Mouse (Mus musculus): ENCODE data around the gene Mrpl14.

The Mrpl14 gene

DNA sequence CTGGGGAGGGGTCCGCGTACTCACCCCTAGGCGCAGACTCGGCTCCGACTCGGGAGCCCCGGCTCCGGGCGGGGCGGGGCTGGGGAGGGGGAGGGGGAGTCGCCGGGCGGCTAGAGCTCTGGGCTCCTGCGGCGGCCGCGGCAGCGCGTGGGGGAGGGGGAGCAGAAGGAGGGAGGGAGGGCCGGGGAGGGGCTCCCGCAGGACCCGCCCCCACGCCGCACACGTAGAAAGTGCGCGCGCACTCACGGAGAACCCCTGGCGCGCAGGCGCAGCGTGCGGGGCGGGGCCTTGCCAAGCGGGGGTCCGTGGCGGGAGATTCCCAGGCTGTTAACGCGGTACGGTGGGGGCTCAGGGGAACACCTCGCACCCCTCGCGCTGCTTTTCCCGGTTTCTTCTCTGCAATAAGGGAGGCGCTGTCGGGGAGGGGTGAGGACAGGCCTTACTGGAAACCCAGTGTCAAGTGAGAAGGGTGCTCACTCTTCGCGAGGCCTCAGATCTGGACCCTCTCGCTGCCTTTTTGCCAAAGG lies at the start of gene Mrpl14:
Gene Mrpl14, plus strand, starts transcription at position 230 of the 527 bp plus-strand sequence.
- DNase-seq, result peak; percentile 95 to 97

DNA sequence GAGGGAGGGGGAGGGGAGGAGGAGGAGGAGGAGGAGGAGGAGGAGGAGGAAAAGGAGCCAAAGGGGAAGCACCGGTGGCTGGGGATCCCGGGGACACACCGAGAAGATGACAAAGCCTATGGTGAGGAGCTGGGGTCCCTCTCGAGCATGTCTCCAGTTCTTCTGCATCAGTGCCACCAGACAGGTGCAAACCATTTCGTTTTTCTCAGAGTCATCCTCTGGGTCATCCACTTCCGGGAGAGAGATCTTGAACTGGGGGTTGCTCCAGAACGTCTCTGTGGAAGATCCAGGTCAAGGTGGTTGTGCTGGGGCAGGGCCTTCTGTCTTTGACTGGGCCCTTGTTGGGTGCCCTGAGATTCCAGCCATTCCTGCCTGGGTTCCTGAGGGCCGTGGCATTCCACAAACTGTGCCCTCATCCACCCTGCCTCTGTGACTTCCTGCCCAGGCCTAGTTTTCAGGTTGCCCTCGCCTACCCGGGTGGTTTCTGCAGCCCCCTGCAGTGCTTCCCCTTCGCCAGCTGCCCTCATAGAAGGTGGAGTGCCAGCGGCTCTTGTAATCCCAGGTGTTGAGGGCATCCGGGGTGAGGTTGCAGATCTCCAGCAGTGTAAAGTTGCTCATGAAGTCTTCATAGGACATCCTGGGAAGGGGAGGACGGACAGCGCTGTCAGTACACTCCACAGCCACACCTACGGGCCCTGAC lies 47.4 kb upstream of the Mrpl14 start:
- DNase-seq, result peak in 1 of 2 experiments; percentile 22

DNA sequence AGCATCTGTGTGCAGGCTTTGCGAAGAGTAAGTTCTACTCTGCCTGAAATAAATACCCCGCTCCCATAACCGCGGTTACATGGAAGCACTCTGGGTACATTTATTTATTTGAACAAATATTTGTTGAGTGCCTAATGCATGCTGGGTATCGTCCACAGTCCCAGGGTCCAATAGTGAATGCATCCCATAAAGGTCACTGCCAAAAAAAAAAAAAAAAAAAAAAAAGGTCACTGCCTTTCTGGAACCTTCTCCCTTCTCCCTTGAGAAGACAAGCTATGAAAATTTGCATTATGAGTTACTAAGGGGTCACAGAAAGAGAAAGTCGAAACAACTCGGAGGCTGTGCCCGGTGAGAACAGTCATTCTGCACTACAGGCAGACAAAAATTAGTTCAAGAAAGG lies 44.1 kb upstream of the Mrpl14 start:
- DNase-seq, result no peak

DNA sequence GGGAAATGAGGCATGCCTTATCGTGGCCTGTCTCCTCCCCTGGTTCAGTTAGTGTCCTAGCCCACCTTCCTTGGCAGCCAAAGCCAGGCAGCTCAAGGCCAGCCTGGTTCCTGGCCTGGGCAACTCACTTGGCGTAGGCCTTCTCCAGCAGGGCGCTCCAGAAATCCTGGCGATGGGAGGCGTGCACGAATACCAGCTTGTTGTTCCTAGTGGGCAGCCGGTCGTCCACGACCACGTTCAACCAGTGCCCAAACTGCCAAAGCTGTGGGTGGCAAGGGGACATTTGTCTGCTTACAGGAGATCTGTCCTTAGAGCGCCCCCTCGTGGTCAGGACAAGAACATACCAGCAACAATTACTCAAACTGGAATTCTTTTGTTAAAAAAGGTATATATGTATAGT lies 43.4 kb upstream of the Mrpl14 start:
- peak; percentile 69 to 74 for DNase-seq

DNA sequence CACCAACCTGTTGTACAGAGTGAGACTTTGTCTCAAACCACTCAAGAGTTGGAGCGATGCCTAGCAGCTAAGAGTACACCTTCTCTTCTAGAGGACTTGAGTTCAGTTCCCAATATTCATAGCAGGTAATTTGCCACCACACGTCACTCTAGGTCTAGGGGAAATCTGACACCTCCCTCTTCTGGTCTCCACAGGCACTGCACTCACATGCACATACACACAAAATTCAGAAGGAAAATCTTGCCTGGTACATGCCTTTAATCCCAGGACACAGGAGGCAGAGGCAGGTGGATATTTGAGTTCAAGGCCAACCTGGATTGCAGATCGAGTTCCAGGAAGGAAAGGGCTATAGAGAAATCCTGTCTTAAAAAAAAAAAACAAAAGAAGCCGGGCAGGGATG lies 41.9 kb upstream of the Mrpl14 start:
- DNase-seq, result no peak

DNA sequence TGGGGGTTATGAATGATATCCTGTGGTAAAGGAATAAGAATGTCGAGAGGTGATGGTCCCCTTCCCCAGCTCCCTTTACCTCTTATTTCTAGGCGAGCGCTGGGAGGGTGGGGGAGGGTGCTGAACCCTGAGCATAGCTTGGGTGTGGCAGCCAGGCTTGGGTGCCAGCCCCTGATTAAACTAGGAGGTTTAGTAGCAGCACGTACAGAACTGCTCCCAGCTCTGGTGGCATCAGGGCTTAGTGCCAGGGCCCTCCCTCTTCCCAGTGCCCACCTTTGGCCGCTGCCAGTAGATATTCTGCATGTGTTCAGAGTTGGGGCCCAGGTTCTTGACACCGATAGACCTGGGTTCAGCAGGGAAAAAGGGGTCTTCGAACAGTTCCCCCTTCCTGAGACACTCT lies 32.9 kb upstream of the Mrpl14 start:
- no peak for DNase-seq

DNA sequence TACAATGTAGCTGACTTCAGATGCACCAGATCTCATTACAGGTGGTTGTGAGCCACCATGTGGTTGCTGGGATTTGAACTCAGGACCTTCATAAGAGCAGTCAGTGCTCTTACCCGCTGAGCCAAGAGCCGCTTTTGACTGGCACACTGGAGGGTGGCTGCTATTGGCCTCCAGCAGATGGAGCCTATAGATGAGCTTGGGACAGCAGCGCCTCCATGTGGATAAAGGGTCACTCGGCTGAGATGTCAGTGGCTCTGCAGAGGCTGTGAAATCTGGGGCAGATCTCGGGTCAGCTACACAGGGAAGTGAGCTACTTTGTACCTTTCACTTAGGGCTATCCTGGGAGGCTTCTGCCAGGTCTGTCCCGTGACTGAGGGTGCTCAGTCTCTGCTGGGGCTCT lies 30.3 kb upstream of the Mrpl14 start:
- DNase-seq, result peak in 1 of 2 experiments; percentile 9

DNA sequence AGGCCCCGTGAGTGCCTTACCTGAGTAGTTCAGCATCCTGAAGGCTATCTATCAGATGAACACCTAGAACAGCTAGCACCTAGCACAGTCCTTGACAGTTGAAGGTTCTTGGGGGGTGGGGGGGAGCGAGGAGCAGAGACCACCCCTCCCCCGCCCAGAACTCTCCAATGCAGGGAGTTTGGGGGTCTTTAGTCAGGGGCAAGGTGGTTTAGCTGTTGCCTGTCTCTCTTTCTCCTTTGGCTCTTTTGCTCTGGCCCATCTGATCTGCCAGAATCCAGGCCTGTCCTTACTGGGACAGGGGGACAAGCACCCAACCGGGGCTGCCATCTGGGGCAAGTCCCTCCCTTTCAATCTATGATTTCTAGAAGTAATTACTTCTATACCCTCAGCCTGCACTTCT lies 26.9 kb upstream of the Mrpl14 start, which contains the start of gene Capn11:
Gene Capn11, minus strand, starts transcription at position 101 of the 400 bp plus-strand sequence.
- DNase-seq, result no peak

DNA sequence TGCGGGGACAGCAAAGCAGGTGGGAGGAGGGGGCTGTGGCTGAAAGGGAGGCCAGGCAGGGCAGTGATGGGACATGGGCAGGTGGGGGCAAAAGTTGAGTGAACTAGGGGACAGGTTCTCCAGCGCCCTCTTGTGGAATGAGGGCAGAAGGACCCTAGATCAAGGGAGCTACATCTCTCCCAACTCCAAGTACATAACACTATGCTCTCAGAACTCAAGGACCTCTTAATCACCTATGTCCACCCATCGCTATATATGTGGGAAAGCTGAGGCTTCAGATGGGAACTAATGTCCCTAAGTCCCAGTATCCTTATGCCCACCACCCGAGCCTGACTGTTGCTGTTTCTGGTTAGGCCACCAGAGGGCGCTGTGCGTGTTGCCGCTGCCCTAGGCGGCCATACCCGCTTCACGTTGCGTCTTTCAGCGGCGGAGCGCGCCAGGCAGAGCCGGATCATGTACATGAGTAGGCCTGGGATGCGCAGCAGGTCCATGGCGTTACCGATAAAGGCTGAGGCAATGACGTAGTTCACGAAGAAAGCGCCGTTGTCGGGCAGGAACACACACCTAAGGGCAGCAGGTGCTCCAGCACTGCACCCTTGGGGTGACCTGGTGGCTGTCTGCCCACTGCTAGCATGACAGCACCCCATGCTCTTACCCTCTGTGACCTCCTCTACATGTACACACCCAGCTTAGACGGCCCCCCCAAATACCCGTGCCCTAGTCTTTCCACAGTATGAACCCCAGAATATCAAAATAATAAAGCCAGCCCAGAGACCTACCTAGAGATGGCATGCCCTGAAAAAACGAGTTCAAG lies 22.8 kb upstream of the Mrpl14 start:
- DNase-seq, result peak; percentile 77 to 78

DNA sequence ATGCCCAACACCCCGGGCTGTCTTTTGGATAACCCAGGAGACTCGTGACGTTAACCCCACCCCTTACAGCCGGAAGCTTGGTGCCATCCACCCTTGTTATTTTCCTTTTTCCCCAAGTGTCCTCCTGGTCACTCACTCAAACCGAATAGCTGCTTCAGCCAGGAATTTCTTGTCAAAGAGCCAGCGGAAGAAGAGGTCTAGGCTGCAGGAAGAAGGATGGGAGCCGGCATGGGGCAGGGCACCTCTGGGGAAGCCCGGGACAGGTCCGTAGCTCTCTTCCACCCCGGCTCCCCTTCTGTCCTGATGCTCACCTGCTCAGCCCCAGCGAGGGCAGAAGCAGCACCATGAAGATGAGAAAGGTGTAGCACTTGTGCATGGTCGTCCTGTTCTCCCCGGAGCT lies 21.5 kb upstream of the Mrpl14 start:
- DNase-seq, result no peak

DNA sequence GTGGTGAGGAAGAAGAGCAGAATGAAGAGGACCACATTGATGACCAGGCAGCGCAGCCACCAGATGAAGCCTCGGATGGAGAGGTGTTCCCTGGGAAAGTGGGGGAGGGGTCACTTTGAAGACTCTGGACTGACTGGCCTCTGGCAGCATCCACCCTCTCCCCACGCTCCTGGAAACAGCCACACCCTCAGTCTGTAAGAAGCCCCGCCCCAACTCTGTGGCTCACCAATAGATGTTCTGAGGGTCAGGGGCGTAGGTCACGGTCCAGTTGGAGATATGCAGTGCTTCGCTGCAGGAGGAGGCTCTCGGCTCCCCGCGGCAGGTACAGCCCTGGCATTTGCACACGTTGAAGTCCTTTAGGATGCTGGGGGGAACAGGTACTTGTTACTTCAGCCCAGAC lies 20.0 kb upstream of the Mrpl14 start:
- DNase-seq, result no peak

DNA sequence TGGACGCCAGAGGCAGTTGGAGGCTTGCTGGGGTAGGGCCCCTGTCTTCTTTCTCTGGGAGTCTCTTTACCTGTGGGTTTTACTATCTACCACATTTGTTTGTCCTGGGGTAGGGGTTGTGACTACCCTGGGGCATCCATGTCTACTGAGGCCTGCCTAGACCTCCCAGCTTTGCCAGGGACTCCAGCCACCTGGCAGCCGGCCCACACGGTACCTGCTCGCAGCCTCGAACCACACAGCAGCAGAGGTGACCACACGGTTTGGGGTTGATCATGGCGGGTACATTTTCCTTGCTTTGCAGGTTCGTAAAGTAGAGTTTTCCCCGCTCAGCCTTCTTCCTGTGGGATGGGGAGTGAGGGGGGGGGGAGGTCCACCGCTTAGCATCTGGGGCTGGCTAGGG lies 18.6 kb upstream of the Mrpl14 start:
- DNase-seq, result no peak

DNA sequence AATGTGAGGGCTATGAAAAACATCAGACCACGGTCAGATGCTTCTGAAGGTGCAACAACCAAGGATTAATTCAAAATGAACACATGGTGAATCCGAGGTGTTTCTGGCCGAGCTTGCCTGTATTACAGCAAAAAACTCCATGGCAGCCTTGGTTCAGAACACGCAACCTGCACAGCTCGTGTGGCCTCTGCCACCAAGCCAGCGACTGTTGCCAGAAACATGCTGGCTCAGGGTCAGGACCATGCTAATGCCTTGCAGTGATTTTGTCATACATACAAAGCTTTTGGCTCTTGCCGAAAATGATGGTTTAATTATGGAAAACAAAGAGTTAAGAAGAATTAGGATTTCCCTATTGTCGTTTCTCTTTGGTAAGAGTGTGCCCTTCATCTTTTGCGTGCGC lies 18.1 kb upstream of the Mrpl14 start:
- DNase-seq, result no peak

DNA sequence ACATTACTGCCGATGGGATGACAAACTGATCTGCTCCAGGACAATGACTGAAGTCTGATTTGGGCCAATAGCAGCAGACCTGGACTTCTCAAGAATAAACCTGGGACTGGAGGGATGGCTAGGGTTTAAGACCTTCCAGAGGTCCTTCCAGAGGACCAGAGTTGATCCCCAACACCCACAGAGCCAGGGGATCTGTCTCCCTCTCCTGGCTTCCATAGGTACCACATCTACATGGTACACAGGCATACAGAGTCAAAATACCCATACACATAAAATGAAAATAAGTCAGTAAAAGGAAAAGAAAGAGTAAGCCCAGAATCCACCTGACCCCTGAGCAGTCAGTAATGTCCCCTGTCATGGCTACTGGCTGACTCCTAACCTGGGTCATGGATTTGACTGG lies 14.3 kb upstream of the Mrpl14 start:
- no peak for DNase-seq

DNA sequence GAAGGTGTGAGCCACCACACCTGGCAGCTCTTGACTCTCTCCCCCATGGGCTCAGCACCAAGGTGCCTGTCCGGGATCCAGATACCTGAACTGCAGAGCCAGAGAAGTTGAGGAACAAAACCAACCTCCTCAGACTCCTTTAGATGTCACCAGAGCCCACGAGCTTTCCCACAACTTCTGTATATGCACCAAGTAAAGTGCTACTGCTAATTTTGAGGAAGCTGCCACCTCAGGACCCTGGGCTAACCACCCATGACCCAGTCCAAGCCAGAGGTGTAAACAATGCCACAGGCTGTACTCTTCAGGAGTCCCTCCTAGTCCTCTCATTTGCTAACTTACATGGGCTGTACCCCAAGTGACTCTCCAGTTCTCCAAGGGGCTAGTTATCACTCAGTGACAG lies 13.5 kb upstream of the Mrpl14 start:
- no peak for DNase-seq

DNA sequence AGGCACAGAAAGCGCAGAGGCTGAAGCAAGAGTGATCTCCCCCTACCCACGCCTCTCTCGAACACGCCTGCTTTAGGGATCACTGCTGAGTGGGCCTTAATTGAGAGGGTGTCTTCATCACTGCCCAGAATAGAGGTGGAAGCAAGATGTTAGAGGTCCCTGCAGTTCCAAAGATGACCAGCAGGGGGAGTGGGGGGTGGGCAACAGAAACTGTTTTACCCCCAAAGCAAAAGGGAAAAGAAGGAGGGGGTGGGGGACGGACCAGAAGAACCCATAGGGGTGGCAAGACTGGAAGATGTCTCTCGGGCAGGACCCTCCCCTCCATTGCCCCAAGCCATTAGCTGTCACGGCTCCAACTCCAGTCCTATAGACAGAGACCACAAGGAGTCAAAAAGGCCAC lies 8.0 kb upstream of the Mrpl14 start:
- peak; percentile 62 to 81 for DNase-seq

DNA sequence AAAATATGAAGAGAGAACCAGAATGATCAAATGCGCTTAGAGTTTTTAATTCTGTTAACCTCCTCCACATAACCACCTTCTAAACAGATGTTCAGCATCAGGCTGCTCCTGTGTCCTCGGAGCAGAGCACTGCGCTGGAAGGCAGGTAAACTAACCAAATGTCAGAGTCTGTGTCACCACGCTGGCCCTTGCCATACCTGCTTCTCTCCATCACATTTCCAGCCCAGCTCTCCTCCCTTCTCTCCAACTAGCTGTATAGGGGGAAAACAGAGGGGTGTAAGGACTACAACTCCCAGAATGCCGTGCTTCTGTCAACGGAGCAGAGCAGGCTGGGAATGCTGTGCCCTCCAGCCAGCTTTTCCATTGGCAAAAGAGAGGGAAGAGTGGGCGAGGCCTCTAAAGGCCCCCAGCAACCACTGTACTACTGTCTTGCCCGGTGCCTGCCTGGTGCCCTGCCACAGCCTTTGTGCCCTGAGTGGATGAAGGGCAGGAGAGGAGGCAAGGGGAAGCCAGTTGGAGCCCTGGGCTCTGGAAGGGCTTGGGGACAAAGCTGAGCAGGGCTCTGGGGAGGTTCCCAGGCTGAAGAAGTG lies 5.6 kb upstream of the Mrpl14 start:
- DNase-seq, result peak; percentile 55 to 81

DNA sequence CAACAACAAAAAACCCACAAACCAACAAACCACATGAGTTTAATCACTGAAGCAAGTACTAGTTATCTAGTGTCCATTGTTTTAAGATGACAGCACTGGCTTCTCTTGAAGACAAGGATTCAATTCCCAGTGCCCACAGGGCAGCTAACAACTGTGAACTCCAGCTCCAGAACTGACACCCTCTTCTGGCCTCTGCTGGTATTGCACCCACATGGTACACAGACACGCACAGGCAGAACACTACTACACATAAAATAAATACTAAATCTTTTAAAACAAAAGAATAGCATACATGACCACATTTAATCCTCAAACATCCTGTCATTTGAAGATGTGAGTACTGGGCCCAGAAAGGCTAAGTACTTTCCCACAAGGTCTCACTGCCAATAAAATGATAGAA lies 4.5 kb upstream of the Mrpl14 start:
- DNase-seq, result peak in 1 of 2 experiments; percentile 32

DNA sequence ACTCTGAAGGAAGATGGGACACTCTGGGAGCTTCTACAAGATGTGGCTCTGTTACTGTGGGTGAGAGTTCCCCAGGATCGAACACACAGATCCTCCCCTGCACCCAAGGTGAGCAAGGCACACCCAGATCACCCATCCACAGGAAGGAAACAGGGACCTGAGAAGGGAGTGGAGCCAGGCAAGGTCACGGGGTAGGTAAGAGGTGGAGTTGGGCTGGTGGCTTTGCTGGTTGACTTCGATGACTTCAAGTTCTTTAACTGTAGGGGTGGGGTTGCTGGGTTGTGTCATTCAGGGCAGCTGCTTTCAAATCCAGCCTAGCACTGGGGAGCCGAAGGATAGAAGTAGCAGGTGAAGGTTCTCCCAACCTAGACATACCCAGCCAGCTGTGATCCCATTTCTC lies 3.3 kb upstream of the Mrpl14 start:
- no peak for DNase-seq

DNA sequence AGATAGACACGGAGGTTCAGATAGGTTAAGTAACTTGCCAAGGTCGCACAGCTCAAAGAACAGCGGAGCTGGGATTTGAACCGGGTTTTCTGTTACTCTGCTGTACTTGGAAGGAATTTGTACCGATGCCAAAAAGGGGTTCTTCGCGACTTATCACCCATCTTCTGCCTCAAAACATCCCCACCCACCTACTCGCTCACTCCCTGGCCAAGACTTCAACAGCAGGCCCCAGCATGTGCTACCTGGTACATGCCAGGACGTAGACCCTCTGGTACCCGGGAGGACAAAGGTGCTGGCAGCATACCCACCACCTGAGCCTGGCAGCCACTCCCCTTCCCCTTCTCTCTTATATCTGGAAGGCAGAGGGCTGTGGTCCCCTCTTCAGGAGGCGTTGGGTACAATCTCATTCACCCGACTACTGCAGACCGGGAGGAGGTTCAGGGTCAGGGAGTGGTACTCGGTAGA lies 1.4 kb upstream of the Mrpl14 start:
- no peak for DNase-seq

DNA sequence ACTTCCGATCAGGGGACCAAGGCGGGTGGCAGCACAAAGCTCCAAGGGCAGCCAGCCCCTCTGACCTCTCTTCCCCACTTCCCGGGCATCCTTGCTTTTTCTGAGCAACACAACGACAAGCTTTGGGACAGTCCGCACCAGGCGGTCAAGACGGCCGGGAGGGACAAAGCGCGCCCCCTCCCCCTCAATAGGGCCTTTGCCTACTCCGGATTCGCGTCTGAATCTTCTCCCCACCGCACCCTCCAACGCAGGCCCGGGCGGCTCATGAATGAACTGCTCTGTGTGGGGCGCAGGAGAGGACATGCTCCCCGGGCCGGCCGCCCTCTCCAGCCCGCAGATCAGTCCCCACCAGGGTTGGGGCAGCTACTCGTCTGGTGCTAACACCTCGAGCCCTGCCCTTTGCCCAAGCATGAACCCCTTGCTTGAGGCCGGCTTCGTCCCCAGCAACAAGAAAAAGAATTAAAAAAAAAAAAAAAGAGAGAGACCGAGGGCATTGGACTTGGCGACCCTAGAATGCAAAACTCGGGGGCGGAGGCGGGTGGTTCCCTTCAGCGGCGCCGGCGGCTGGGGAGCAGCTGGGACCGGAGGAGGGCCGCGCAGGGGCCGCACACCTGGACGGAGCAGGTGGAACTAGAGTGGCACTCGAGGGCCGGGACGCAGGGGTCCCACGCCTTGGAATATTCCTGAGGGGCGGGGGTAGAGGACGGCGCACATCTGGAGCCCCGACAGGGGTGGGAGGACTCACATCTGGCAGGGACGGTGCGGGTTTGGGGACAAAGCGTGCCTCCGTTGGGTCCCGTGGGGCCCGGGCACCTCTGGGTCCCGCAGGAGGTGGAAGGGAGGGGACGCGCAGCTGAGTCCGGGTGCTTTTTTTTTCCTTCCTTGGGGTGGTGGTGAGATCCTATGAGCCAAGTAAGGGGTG lies 690 bp upstream of the Mrpl14 start:
- peak; percentile 46 to 72 for DNase-seq

DNA sequence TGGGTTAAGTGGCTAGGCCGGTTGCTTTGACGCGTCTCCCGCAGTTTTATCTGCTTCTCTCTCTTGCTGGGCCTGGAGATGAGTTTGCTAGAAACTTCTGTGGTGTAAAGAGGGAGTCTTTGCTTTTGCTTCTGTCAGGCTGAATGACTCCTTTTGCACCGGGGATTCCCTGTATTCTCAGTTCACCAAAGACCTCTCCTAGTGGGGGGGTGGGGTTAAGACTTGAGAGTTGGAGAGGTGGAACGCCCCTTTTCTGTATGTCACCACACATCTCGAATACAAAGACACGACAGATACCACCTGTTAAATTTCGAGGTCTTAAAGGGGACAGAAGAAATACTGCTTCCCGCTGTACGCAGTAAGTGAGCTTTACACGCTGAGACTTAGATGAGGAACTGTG lies 594 bp downstream of the Mrpl14 start, which contains the start of gene Tmem63b:
Gene Tmem63b, minus strand, starts transcription at position 190 of the 400 bp plus-strand sequence.
- no peak for DNase-seq
